Mouse (Mus musculus) ES-E14 (cell line): Measurements from ENCODE around the gene 4930519G04Rik. TPM values are rescaled to one million over a fixed set of nuclear protein-coding genes. Genes with fewer than 3 reads are reported as not detected.
A peak's percentile ranks its signal among the peaks of the same experiment; 100 is the strongest.

Experiments
- DNase-seq: peaks from one replicate; pipeline ENCODE4 v3.0.0-alpha.2; 2013; ENCODE audit warnings: low read depth, low spot score
- H3K27ac ChIP-seq: 2 replicates; pipeline ENCODE4 v1.5.1; 2012; ENCODE audit warnings: low read depth, mild to moderate bottlenecking, low read length, moderate library complexity, mixed read lengths; ENCODE audit not compliant: poor library complexity, insufficient read depth, severe bottlenecking
- H3K36me3 ChIP-seq: 2 replicates; pipeline ENCODE4 v1.6.1; 2012; ENCODE audit warnings: mild to moderate bottlenecking, low read length, moderate library complexity, mixed read lengths; ENCODE audit not compliant: control insufficient read depth, poor library complexity, insufficient read depth, severe bottlenecking
- H3K4me1 ChIP-seq, 2 experiments: fragments of 150-350 bp in 1 of 2; sonication (generic) in 1 of 2; 2 replicates each; pipeline ENCODE4 v1.6.1; 2012; ENCODE audit warnings: low read length in 2 of 2, mild to moderate bottlenecking in 1 of 2, mixed read lengths in 1 of 2; ENCODE audit not compliant: control insufficient read depth in 2 of 2, insufficient read depth in 2 of 2, poor library complexity in 1 of 2
- H3K4me3 ChIP-seq, 2 experiments: fragments of 150-350 bp in 1 of 2; sonication (generic) in 1 of 2; 2 replicates each; pipeline ENCODE4 v1.5.1; 2012; ENCODE audit warnings: low read length in 2 of 2, low read depth in 1 of 2, mild to moderate bottlenecking in 1 of 2, mixed read lengths in 1 of 2; ENCODE audit not compliant: insufficient read depth in 1 of 2, poor library complexity in 1 of 2, severe bottlenecking in 1 of 2
- H3K9ac ChIP-seq: 2 replicates; pipeline ENCODE4 v1.6.1; 2012; ENCODE audit warnings: low read depth, mild to moderate bottlenecking, low read length, mixed read lengths; ENCODE audit not compliant: poor library complexity, insufficient read depth, severe bottlenecking
- H3K9me3 ChIP-seq: fragments of 150-350 bp; sonication (generic); 2 replicates; pipeline ENCODE4 v1.6.1; 2012; ENCODE audit warnings: low read depth, mild to moderate bottlenecking, low read length; ENCODE audit not compliant: control insufficient read depth, insufficient read depth
- CHD2 ChIP-seq: IDR thresholded peaks from 2 replicates; pipeline ENCODE4 v1.6.1; 2014; ENCODE audit warnings: mild to moderate bottlenecking, low read depth, low read length, inconsistent platforms
- HCFC1 ChIP-seq: IDR thresholded peaks from 2 replicates; pipeline ENCODE4 v1.6.1; 2012; ENCODE audit warnings: low read length, inconsistent platforms, borderline replicate concordance; ENCODE audit not compliant: insufficient read depth
- MAFK ChIP-seq: IDR thresholded peaks from 2 replicates; pipeline ENCODE4 v1.6.1; 2014; ENCODE audit warnings: mild to moderate bottlenecking, low read depth, low read length, inconsistent platforms; ENCODE audit not compliant: insufficient read depth
- ZC3H11A ChIP-seq: IDR thresholded peaks from 2 replicates; pipeline ENCODE4 v1.6.1; 2012; ENCODE audit warnings: low read depth, mild to moderate bottlenecking, inconsistent platforms, low read length, borderline replicate concordance
- ZNF384 ChIP-seq: IDR thresholded peaks from 2 replicates; pipeline ENCODE4 v1.6.1; 2012; ENCODE audit warnings: low read depth, low read length, inconsistent platforms
- in situ Hi-C, 2 experiments: fragments of 600-800 bp; cut with MboI; formaldehyde crosslinking; loops; one replicate each; pipeline ENCODE4 v1.15.1; 2025; ENCODE audit warnings: low sequenced_read_pairs in 2 of 2, inconsistent platforms in 1 of 2; ENCODE audit not compliant: unreplicated experiment in 2 of 2
- total RNA-seq: library from RNA; depleted of rRNA; stranded (reverse); fragments of 300-350 nt; gene quantifications from 2 replicates; pipeline ENCODE4 v1.2.3, GENCODE M21; 2012

4930519G04Rik gene
- total RNA-seq, 1 experiment, result not detected

GRCm38 (mm10) chr5:114851565-114852236 lies 1.8 kb upstream of the 4930519G04Rik start:
- H3K9me3 ChIP-seq, result no peaks in the 10 kb centered on the region
- no peak overlapping the region for H3K27ac ChIP-seq
- H3K36me3 ChIP-seq, result no peaks in the 10 kb centered on the region
- H3K4me1 ChIP-seq, result peaks cover 0 to 6% of the 10 kb centered on the region in 2 experiments; a peak in 1 of 4 replicates
- TF ChIP-seq CHD2 (no peak), ZNF384 (no peak), HCFC1 (no peak), MAFK (no peak), ZC3H11A (no peak)
- no peak overlapping the region for H3K4me3 ChIP-seq
- in situ Hi-C loops, result no loop called here
- no peak overlapping the region for H3K9ac ChIP-seq
- DNase-seq, result no peak

- no peaks in the 10 kb centered on the region for H3K9me3 ChIP-seq
- no peak for TF ChIP-seq ZNF384
- TF ChIP-seq MAFK, result no peak
- no peak for TF ChIP-seq HCFC1
- TF ChIP-seq ZC3H11A, result no peak
- TF ChIP-seq CHD2, result no peak
- no peaks in the 10 kb centered on the region for H3K36me3 ChIP-seq
- H3K4me1 ChIP-seq, result peaks cover 1 to 4% of the 10 kb centered on the region in 2 experiments; a peak in 2 of 4 replicates
- H3K4me3 ChIP-seq, result peak within 1 kb of the TSS; percentile 12 to 50; a peak in 2 of 4 replicates
- no peak within 1 kb of the TSS for H3K27ac ChIP-seq
- in situ Hi-C loops, result no loop called here
- DNase-seq, result no peak
- peak within 1 kb of the TSS; percentile 53 for H3K9ac ChIP-seq
These were observed 5.1 kb downstream of the 4930519G04Rik start, which contains the start of gene Gm9936 for GRCm38 (mm10) chr5:114858582-114858981. Gene Gm9936, minus strand, starts transcription at chr5:114858682.

- Histone ChIP-seq H3K27ac (no peak overlapping the region), H3K9me3 (no peaks in the 10 kb centered on the region), H3K36me3 (no peaks in the 10 kb centered on the region), H3K4me1 (peaks cover 1 to 4% of the 10 kb centered on the region in 2 experiments; a peak in 2 of 4 replicates), H3K4me3 (peak overlapping the region; percentile 12 to 50; a peak in 2 of 4 replicates), H3K9ac (peak overlapping the region; percentile 53)
- TF ChIP-seq ZC3H11A, result peak; percentile 62
- TF ChIP-seq MAFK, result no peak
- DNase-seq, result peak; percentile 78
- in situ Hi-C loops, result no loop called here
These were observed 5.8 kb downstream of the 4930519G04Rik start for GRCm38 (mm10) chr5:114859253-114859652.

GRCm38 (mm10) chr5:114861730-114862129 lies 8.3 kb downstream of the 4930519G04Rik start:
- H3K27ac ChIP-seq, result no peak overlapping the region
- no peak overlapping the region for H3K4me3 ChIP-seq
- in situ Hi-C loops, result no loop called here
- peaks cover 1 to 4% of the 10 kb centered on the region in 2 experiments; a peak in 2 of 4 replicates for H3K4me1 ChIP-seq
- DNase-seq, result no peak
- H3K9me3 ChIP-seq, result no peaks in the 10 kb centered on the region
- no peak for TF ChIP-seq ZC3H11A
- TF ChIP-seq HCFC1, result no peak
- TF ChIP-seq CHD2, result no peak
- no peak for TF ChIP-seq ZNF384
- no peak for TF ChIP-seq MAFK
- no peak overlapping the region for H3K9ac ChIP-seq
- H3K36me3 ChIP-seq, result no peaks in the 10 kb centered on the region

GRCm38 (mm10) chr5:114864813-114865212 lies 11.3 kb downstream of the 4930519G04Rik start:
- no peak for DNase-seq
- TF ChIP-seq CHD2 (no peak), ZC3H11A (no peak), ZNF384 (no peak), HCFC1 (no peak), MAFK (no peak)
- in situ Hi-C loops, result no loop called here
- H3K9ac ChIP-seq, result no peak overlapping the region
- no peaks in the 10 kb centered on the region for H3K4me1 ChIP-seq
- no peaks in the 10 kb centered on the region for H3K36me3 ChIP-seq
- no peak overlapping the region for H3K27ac ChIP-seq
- no peak overlapping the region for H3K4me3 ChIP-seq
- no peaks in the 10 kb centered on the region for H3K9me3 ChIP-seq
